Mouse (Mus musculus): ENCODE results near the gene Ube2q1.

Ube2q1 gene

DNA sequence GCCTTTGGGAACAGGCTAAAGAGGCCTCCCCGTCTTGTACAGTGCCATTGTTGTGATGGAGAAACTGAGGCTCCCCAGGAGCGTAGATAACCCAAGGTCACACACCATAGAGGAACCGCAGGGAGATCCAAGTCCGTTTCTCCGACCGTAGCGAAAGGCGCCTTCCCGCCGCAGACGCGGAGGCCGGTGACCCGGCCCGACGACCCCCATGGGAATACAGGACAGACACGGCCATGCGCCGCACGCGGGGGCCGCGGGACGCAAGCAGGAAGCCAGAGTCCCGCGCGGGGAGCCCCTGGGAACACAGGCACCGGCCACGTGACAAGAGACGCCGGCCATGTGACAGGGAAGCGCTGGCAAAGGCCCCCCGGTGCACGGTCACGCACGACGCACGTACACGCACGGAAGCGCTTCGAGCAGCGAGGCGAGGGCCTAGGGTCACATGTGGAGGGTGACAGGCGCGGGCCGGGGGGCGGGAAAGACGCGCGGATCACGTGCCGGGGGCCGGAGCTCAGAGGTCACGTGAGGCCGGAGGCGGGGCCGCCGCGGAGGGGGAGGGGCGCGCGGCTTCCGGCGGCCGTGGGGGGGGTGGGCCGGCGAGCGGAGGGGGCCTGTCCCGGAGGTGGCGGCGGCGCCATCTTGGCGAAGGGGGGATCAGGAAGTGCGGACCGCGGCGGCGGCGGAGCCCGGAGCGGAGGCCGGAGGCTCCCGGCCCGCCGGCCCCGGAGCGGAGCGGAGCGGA, at the start of gene Ube2q1:
Gene Ube2q1 (plus strand): TSS at position 649 of the 742 bp plus-strand sequence.
- DNase-seq (ENCODE audit: extremely low spot score) = peak; percentile 95

DNA sequence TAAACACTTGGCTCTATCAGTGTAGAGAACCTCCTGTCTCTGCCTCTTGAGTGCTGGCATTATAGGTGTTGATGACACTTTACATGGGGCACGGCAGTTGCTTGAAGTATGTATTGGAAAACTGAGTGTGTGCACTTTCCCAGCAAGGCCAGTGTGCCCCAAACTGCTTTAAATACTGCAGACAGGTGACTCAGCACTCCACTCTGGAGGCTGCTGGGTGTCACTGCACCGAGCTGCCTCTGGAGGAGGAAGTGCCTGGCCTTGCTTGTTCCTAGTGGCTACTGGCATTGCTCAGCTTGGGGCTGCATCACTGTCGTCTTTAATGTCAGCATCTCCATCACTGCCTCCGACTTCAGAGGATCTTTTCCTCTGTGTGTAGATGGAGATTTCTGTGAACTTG, 46.4 kb upstream of the Ube2q1 start:
- DNase-seq (ENCODE audit: extremely low spot score) = peak; percentile 23

DNA sequence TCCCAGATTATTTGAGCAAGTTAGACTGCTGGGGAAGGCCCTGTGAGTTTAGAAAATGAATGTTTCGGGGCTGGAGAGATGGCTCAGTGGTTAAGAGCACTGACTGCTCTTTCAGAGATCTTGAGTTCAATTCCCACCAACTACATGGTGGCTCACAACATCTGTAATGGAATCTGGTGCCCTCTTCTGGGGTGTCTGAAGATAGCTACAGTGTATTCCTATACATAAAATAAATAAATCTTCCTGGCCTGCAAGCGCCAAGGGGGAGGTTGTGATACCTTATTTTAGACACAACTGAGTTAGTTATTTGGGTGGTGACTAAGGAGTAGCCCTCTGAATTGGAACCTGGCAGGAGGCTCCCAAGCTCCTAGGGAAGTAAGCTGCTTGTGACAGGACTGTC, 44.6 kb upstream of the Ube2q1 start:
- no peak for DNase-seq (ENCODE audit: extremely low spot score)

DNA sequence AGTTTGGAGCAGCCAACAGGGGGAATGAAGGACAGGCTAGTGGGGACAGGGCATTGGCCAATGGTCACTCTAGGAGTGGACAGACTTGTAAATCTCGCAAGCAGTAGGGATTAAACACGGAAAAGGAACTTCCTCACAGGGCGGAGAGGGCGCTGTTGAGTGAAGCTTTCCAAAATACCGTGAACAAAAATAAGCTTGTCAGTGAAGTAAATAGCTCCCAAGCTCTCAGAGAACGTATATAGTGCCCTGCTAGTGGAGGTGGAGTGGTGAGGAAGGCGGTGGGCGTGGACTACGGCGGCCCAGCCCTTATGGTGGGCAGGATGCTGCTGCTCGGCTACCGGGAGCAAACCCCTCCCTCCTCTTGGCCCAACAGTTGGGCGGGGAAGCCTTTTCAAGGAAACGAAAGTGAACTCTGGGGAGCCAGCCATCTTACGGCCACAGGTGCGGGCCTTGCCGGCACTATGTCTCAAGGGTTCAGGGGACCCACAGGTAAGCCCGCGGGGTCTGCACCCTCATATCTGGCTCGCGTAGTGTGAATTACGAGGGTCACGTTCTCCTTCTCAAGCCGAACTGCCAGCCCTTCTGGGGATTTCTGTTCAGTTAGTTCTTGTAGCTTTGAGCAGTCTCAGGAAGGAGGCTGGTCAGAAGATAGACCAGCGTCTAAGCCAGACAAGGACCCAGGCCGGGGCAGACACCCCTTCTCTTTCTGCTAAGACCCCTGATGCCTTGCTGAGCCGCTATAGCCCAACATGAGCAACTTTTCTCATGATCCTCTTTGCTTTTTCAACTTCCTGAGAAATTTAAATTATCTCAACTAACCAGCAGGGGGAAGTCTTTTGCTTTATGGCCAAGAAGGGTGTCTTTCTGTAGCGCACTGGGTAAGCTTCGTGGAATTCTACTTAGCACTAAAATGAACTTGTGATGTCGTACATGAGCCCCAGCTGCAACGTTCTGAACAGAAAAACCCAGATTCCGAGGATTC, 42.8 kb upstream of the Ube2q1 start:
- peak; percentile 77 for DNase-seq (ENCODE audit: extremely low spot score)

DNA sequence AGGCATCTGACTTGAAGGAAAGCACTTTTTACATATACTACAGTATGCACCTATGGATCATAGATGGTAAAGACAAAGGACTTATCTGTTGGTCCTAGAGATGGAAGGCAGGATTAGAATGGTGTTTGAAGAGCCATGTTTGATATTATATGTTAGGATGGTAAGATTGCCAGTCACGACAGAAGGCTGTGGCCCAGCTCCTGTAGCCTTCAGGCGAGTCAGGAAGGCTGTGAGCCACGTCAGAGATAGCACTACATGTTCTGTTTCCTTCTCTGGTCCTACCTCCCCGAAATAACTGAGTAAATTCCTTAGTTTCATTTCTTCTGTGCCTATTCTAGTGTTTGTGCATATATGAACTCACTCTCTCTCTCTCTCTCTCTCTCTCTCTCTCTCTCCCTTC, 41.3 kb upstream of the Ube2q1 start:
- no peak for DNase-seq (ENCODE audit: extremely low spot score)

DNA sequence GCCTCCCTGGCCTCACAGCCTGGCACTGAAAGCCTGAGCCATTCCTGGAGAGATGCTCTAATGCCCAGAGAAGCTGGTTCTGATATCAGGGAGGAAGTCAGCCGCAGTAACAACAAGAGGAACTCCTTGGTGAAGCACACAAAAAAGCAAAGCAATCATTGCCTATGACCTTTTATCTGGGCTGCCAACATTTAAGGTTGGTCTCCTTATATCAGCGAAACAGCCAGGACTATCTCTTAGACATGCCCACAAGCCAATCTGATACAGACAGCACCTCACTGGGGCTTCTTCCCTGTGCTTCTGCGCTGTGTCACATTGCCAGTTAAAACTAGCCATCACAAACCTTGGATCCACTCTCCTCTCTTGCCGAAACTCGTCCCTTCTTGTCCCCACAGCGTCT, 34.9 kb upstream of the Ube2q1 start:
- DNase-seq (ENCODE audit: extremely low spot score) = no peak

DNA sequence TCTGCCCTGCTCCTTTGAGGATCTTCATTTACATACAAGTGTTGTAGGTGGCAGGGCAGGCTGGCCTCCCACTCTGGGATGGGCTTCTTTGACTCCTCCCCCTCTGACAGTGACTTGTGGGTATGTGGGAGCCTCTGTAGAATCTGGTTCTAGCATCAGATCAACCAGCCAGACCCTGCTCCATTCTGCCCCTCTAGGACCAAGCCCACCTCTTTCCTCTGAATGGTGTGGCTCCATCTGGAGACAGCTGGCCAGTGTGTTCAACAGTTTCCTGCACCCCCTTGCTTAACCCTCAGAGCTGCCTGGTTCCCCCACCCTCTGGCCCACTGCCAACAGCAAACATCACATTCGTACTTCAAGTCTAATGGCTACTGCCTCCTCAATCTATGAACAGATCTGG, 21.1 kb upstream of the Ube2q1 start:
- DNase-seq (ENCODE audit: extremely low spot score) = no peak

DNA sequence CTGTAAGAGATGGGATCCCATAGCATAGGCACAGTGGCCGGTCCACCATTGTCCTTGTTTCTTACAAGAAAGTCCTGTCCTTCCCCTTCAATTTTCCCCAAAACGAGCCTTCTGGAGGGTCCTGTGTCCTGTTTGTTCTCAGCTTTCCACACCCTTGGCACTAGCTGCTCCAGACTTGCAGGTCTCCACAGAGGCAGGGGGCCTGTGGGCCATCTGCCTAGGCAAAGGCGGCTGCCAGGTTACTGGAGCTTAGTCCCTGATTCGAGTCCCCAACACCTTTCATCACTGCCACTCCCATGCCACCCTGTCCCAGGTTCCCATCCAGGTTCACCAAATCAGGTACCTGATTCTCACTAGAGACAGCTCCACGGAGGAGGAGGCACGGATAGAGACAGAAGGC, 18.1 kb upstream of the Ube2q1 start:
- DNase-seq (ENCODE audit: extremely low spot score) = no peak

DNA sequence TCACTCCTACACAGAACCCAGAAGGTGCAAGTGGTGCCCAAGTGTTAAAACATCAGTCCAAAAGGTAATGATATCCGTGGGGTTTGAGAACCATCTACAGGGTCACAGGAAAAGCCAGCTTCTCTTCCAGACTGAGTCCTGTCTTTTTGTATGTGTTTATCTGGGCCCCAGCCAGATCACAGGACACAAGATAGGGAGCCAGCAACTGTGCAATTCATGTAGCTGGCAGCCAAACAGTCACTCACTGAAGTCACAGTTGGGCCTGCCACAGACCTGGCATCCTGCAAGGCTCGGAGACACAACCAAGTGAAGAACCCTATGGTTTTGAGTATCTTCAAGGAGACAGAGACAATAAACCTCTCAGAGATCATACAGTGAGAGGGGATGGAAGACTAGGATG, 15.6 kb upstream of the Ube2q1 start:
- no peak for DNase-seq (ENCODE audit: extremely low spot score)

DNA sequence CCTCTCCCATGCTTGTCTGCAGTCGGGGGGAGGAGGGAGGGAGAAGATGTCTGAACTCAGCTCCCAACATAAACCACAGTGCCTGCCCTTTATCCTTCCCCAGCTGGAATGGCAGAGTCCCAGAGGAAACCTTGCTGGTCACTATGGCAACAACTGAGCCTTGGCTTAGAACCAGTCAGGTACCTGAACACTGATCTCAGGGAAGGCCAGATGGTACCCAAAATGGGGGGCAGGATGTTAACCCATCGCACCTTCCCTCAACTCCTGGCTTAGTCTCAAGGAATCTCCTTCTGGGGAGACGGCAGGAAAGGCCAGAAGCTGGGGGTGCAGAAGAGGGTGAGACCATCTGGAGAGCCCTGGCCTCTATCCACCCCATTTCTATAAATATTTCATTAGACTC, 13.6 kb upstream of the Ube2q1 start:
- no peak for DNase-seq (ENCODE audit: extremely low spot score)

DNA sequence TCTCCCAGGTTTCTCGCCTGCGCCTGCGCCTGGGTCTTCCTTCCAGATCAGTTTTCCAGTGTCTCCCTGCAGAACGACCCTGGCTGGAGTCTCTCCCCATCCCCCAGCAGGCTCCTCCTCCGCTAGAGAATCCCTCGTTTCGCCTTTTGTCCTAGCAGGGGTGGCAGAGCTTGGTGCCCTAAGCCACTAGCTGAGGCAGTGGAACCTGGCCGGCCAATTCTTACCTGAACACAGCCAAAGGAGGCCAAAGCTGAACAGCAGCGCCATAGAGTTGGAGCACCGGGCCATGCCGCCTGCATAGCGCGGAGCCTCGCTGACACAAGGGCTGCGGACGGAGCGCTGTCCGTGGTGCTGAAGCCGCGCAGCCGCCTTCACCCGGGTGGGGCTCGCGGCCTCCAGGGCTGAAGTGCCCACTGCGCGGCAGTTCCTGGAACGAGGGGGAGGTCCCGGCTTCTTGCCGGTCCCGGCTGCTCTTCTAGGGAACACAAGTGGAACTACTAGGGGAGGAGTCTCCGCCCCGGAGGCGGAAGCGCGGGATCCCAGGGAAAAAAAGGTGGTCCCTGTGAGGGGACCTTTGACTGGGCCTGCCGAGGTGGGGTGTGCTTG, 9.2 kb upstream of the Ube2q1 start, which contains the start of gene Chrnb2:
Gene Chrnb2 (minus strand): TSS at position 514 of the 606 bp plus-strand sequence.
- peak; percentile 83 for DNase-seq (ENCODE audit: extremely low spot score)

DNA sequence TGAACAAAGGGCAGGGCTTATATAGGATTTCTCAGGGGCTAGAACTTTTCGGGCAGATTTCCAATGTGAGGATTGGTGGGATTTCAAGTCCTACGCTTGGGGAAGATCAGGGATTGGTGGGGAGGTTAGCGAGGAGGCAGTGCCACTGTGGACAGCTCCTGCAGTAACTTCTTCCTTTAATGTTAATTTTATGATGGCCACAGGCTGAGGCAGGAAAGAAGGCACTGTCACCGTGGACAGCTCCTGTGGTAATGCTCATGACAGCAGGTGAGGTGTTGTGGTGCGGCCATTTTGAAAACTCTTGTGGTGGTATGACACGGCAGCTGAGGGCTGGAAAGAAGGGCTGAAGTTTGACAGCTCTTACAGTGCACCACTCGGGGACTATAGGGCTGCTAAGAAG, 3.8 kb upstream of the Ube2q1 start:
- DNase-seq (ENCODE audit: extremely low spot score) = no peak

DNA sequence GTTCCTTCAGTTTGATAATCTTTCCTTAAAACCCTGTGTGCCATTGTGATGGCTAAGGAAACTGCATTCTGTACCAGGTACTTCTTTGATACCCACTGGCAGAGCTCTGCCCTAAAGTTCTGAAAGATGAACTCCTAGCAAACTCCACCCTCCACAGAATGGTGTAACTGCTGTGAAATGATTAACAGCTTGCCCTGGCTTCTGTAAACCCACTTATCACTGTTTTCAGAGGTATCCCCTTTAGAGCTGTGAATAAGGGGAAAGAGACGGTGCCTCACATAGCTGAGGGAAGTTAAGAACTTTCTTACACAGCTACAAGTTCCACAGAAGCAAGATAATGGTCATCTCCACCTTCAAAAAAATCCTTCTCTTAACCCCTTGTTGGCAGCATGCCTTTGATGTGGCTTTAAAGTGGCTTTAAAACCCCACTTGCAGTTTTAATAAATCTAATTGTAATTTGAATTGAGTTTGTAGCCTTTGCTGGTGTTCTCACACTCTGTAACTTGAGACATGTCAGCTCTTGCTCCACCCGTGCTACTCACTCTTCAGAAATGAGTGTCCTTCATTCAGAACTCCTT, 2.9 kb upstream of the Ube2q1 start:
- no peak for DNase-seq (ENCODE audit: extremely low spot score)

DNA sequence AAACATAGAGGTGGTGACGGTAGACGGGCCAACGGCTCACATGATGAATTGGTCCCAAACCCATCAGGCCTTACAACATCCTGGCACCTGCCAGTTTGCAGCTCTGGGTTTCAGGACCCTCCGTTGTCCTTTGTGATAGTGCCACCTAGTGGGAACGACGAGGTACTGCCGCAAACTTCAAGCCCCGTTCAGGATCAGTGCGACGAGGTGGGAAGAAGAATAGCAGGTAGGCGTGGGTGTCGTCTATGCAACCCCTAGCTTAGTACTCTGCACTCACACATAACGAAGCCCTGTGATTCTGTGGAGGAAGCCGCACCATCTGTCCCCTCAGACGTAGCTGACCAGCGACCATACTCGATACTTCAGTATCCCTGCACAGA, 838 bp upstream of the Ube2q1 start:
- DNase-seq (ENCODE audit: extremely low spot score) = peak; percentile 90

DNA sequence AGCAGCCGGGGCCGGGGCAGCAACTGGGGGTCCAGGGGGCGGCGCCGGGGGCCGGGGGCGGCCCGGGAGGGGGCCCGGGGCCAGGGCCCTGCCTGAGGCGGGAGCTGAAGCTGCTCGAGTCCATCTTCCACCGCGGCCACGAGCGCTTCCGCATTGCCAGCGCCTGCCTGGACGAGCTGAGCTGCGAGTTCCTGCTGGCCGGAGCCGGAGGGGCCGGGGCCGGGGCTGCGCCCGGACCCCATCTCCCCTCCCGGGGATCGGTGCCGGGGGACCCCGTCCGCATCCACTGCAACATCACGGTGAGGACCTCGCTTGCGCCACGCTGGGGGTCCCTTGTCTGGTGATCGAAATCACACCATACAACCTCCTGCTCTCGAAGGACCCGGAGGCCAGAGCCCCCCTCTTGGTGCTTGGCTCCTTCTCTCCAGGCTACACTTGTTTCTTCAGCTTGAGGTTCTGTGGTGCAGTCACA, 360 bp downstream of the Ube2q1 start:
- peak; percentile 59 for DNase-seq (ENCODE audit: extremely low spot score)

DNA sequence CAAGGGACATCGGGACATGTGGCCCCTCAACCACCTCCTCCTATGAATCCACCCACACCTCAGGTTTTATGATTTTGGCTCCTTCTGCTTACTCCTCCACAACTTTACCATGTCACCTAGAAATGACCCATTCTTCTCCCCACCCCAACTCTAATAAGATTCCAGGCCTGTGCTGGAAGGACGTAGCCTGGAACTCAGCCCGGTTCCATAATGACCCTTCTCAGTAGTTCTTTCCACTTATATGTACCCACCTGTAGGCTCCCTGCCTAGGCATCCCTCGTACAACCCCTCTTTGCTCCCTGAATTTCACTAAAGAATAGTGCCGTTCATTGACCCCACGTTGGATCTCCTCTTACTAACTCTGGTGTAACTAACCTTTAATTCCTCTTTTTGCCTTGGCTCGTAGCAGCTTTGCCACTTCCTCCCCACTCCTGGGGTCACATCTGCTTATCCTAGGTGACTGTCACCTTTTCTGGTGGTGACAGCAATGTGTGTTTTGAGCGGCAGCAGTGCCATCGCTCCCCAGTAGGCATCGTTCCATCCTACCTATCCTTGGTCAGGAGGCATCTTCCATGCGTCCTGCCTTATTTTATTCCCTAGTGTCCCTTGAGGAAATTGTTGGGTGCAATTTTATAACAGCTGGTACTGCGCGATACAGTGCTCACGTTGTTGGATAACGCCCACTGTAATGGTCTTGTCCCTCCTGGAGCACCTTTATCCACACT, 982 bp downstream of the Ube2q1 start:
- no peak for DNase-seq (ENCODE audit: extremely low spot score)

DNA sequence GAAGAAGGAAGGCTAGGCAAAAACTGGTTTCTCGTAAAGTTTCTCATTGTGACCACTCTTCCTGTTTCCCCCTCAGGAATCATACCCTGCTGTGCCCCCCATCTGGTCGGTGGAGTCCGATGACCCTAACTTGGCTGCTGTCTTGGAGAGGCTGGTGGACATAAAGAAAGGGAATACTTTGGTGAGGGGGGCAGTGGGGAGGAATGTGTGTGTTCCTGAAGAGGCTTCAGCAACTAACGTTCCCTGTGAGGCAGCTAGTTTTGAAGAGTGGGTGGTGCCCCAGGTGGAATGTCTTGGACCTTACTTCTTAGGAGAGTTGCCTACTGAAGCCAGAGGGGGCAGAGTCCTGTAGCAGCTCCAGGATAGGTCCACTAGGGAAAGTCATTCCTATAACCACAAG, 2.6 kb downstream of the Ube2q1 start:
- no peak for DNase-seq (ENCODE audit: extremely low spot score)

DNA sequence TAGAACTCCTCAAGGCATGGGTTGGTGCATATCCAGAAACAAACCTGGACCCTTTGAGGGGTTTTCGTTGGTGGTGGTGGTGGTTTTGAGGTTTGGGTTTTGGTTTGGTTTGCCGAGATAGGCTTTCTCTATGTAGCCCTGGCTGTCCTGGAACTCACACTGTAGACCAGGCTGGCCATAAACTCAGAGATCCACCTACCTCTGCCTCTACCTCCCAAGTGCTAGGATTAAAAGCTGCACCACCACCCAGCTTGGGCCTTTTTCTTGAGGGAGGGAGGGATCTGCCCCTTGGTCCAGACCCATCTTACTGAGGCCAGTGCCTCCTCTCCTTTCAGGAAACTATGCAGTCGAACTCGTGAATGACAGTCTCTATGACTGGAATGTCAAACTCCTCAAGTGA, 6.7 kb downstream of the Ube2q1 start:
- DNase-seq (ENCODE audit: extremely low spot score) = no peak

DNA sequence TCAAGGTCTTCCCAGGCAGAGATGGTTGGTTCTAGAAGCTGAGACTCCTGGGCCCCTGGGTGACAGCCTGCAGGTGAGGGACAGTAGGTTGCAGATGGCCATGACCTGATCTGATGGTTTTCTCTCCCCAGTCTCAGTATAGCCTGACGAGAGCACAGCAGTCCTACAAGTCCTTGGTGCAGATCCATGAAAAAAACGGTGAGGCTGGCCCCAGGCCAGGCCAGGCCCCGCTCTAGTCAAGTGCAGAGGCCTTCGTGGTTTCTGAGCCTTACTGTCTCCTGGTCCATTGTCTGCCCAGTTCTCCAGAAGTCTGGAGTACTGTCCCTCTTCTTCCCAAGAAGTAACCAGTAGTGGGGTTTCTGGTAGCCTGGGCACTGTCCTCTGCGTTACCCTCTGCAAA, 8.2 kb downstream of the Ube2q1 start:
- no peak for DNase-seq (ENCODE audit: extremely low spot score)

DNA sequence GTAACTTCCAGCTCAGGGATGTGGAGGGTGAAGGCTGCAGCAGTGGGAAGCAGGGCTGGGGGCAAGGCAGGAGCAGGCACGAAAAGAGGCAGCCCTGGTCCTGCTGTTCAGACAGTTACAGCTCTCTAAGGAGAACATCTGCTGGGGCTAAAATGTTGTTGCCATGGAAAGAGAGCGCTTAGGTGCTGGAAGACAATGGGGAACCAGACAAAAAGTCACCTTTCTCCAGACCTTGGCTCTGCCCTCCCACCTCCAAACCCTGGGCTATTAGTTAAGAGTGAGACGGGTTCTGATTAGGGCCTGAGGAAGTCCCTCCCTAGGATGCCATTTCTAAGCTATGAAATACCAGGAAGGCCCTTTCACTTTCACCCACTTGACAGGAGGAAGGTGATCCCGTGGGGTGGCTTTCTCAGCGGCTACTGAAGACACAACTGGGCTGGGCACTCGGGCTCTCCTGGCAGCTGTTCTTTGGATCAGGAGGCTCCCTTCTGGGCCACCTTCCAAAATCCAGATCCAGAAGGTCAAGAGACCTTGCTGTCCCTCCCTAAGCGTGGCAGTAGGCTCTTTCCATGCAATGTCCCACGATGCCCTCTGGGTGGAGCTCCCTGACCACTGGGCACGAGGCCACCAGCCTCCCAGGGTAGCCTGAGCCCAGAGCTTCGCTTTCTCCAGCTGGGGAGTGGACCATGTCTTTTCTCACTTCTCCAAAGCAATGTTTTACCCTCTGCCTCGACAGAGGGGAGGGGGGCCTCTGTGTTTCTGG, 11.8 kb downstream of the Ube2q1 start:
- peak; percentile 63 for DNase-seq (ENCODE audit: extremely low spot score)

DNA sequence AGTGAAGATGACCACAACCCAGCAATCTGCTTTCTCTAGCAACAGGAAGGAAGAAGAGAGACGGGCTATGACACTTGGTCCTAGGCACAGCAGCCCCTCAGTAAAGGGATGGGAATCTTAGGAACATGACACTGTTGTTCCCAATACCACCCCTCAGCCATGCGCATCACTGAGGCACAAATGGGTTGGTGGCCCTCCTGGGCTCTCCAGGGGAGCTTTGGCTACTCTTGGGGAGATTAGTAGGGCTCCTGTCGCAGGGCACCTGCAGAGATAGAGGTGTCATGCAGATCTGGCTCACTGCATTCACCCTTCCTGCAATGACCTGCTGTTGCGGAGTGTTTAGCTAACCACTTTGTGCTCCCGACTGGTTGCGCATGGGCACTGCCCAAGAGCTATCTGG, 12.9 kb downstream of the Ube2q1 start:
- DNase-seq (ENCODE audit: extremely low spot score) = no peak
